Mouse (Mus musculus) layer of hippocampus, postnatal 36 days (tissue): ENCODE measurements at regions not wholly inside any gene's neighbourhood (a gene's known extent, or its start where the extent isn't known, plus 50 kb on each side); places are given as distances from the start of the nearest gene placed in this dataset.

Experiments used
- DNase-seq, 2 experiments: peaks; one replicate each; pipeline ENCODE4 v3.0.0; 2022

DNA sequence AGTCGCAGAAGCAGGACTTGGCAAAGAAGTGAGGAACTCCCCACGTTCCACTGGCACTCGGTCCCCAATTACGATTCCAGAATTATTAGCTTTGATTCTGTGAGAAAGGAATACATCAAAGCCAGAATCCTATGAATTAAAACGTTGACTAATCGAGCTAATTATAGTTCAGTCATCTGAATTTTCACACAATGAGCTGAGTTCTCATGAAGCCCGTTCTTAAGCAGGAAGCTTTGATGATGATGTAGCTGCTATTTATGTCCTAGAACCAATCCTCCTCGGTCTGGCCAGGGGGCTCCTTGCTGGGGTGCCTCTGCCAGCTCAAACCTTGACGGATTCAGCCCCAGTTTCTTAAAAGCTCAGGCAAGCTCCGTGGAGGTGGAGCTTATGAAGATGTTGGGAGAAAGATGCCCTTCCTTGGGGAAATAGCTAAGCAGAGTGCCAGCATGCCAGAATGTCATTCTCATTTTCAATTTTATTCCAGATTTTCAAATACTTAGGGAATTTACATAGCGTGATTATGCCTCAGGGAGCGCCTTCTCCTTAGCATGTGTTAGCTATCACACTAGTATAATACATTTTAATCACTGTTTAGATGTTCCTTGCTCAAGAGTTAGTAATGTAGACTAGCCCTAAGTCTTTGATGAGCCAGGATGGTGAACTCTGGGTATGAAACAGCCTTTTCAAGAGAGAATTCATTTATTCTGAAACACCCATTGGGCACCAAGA is 65.5 kb upstream of the Ppm1b start:
- DNase-seq, result no peak

GRCm38 (mm10) chr17:84893273-84894033 is 63.1 kb upstream of the Ppm1b start:
- no peak for DNase-seq

DNA sequence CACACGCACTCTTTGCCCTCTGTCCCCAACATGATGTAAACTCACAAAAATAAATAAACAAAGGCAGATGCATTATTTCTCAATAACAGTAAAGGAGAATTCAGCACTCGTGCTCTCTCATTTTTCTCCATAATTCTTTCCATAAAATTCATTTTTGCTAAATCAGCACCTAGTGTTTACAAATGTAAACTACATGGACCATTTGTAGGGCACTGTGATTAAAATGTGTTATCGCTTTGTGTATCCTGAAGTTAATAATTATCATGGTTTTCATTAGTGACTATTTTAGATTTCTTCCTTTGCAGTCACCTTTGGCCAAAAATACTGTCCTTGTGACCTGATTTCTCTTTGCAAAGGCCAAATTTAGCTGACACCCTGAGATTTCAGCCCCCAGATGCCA is 61.0 kb upstream of the Ppm1b start:
- DNase-seq, result no peak

DNA sequence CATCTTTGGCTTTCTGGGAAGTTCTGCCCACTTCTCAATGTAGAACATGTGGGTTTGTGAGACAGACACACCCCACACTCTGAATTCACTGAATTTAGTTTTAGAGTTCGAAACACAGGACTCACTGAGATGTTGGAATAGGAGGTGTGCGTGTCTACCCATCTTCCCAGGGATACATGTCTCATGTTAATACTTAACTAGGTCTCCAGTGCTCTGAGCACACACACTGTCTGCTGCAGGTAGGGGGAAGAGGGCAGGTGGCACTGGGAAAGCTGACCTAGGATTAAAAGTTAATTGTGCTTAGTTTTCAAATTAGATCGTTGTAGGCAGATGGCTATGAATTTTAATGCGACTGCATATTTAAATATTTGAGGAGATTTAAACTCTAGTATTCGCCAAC is 60.0 kb upstream of the Ppm1b start:
- DNase-seq, result no peak

DNA sequence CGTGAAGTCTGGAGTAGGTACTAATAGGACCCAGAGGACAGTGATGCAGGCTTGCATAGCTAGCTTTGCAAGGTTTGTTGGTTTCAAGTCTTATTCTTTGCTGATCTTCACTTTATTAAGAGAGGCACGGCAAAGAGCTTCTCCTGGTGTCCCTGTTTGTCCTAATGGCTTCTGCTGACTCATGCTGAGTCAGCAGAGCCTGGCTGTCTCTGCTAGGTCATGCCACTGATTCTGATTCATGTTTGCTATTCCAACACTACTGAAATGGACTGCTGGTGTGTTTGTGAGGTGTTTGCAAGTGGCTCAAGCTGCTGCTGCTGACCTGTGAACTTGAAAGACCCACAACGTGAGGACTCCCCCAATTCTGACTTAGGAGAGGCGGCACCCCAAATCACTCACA is 58.1 kb upstream of the Ppm1b start:
- DNase-seq, result no peak

DNA sequence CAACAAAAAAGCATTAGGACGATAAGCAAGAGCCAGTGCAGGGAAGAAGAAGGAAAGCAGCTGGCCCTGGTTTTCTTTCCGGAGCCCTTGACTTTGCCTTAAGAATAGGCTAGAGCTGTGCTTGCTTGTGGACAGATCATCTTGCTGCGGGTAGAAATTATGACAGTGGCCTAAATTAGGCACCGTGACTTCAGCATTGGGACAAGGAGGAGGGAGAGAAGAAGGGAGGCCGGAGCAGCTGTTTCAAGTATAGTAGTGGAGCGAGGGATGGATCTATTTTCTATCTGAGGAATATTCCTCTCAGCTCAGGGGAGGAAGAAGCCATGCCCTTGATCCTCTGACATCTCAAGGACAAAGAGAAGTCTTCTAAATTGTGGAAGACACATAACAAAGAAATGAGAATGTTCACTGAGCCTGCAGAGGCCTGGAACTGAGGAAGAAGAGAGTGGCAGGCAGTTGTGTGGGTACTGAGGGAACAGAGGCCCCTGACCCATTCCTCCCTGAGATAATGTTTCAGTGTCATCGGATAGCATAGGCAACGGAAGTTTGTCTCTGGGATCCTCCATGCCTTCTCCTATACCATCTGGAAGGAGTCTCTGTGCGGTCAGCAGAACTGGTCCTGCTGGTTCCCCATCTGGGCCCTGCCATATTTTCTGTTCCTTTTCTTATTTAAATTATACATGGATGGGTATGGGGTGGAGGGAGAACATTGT is 52.8 kb upstream of the Ppm1b start:
- DNase-seq, result no peak
